Mouse (Mus musculus) retina, adult 2 months (tissue): Measurements from ENCODE around the gene Rabep2.
A peak's percentile ranks its signal among the peaks of the same experiment; 100 is the strongest.
"Not testable (repeated sequence)": the region's sequence is repeated elsewhere in the genome, so short reads cannot be mapped to it uniquely, and the experiment has no call there.

Experiments used
- DNase-seq: peaks from one replicate; pipeline ENCODE4 v3.0.0-alpha.2; 2012; ENCODE audit warnings: low read depth, low spot score

Gene Rabep2

GRCm38 (mm10) chr7:126428631-126429502 is at the start of gene Rabep2:
Gene Rabep2, plus strand, starts transcription at chr7:126428759.
- DNase-seq, result peak; percentile 85

DNA sequence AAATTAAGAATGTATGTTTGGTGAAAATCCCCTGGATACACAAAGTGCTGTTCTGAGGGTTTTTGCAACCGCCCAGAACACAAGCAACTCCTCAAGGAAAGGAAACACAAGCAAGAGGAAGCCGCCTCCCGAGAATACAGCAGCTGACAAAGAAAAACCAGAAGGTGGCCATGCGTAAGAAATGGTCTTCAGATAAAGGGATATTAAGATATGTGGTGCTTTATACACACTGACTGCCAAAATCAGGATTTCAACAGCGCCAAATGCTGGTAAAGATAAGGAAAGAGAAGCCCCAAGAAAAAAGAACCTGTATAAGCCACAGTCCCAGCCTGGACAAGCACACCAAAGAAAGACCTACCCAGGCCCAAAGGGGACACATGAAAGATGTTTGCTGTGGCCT is 45.0 kb upstream of the Rabep2 start:
- no peak for DNase-seq

DNA sequence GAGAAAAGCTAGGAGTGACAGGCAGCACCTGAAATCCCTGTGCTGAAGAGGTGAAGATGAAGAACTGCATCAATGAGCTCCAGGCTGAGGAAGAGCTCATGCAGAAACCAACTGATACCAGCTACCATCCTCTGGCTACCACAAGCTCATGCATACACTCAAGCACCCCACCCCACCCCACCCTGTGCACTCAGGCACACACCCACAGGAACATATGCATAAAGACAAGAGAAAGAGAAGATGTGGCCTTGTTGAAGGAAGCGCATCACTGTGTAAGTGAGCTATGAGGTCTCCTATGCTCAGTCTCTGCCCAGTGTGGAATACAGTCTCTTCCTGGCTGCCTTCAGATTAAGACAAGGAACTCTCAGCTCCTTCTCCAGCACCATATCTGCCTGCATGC is 40.4 kb upstream of the Rabep2 start:
- no peak for DNase-seq

GRCm38 (mm10) chr7:126392086-126392884 is 36.3 kb upstream of the Rabep2 start:
- not testable (repeated sequence) for DNase-seq

GRCm38 (mm10) chr7:126396298-126397119 is 32.0 kb upstream of the Rabep2 start, which contains the start of gene Nfatc2ip:
Gene Nfatc2ip, minus strand, starts transcription at chr7:126396737.
- peak; percentile 99 for DNase-seq

- DNase-seq, result no peak
Measured at GRCm38 (mm10) chr7:126397221-126397620, 31.3 kb upstream of the Rabep2 start.

GRCm38 (mm10) chr7:126397822-126398221 is 30.7 kb upstream of the Rabep2 start:
- no peak for DNase-seq

- peak; percentile 62 for DNase-seq
Measured at GRCm38 (mm10) chr7:126399548-126399947, 29.0 kb upstream of the Rabep2 start.

DNA sequence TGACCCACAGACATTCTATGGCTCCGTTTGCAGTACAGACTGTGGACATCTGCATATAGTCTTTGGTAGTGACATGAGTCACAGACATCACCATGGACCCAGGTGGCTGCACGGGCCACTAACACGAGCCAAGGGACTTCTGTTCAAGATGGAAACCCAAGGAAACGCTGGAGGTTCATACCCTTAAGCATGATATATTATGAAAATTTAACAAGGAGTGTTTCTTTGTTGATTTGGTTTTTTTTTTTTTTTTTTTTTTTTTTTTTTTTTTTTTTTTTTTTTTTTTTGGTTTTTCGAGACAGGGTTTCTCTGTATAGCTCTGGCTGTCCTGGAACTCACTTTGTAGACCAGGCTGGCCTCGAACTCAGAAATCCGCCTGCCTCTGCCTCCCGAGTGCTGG is 26.0 kb upstream of the Rabep2 start:
- DNase-seq, result not testable (repeated sequence)

- no peak for DNase-seq
Measured at GRCm38 (mm10) chr7:126408686-126409085, 19.9 kb upstream of the Rabep2 start.

DNA sequence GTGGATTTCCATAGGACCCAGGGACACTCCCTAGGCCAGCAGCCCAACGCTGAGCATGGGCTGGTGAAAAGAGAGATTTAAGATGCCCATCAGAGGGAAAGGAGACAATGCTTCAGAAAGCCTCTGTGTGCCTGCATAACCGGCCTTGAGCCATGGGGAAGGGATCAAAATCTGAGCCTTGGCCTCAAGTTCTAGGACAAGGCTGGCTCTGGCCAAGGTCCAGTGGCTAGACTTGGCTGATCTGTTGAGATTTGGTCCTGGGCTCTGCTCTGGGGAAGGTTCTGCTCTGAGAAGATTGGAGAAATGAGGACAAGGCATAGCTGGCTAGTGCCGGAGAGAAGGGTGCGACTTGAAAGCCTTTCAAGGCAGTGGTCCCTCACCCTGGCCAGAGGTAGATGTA is 17.5 kb upstream of the Rabep2 start:
- no peak for DNase-seq

DNA sequence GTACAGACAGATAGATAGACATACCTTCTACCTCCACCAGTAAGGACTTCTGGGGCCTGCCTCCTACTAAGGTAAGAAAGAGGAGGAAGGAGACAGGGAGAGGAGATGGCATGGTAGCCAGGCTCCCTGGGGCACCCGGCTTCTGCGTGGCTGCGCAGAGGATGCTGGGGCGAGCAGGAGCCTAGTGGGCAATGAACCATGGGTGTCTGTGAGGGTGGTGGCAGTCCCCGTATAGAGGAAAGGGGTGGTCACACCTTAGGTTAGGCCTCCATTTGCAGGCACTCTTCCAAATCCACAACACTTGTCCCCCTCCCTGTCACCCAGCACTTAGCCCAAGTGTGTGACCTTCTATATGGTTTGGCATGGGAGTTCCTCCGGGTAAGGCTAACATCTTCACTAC is 13.8 kb upstream of the Rabep2 start, which contains the start of gene Cd19:
Cd19 (minus strand) TSS at position 165 of the 400 bp plus-strand sequence.
- no peak for DNase-seq

- no peak for DNase-seq
Measured at GRCm38 (mm10) chr7:126416615-126417014, 11.9 kb upstream of the Rabep2 start.

DNA sequence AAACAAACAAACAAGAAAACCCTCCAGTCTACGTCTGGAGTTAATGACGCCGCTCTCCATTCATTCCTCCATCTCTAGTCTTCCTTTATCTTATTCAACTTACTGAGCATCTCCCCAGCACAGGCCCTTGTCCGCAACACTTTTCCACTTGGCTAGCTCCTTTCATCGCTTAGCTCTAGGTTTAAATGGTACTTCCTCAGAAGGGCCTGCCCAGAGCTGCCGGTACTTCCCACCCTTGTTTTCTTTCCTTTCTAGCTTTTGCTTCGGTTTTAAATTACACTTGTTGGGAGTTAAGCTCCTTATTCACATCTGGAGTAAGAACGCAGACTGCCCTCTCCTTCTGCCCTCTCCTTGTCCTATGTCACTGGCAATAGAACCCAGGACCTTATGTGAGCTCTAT is 11.5 kb upstream of the Rabep2 start:
- DNase-seq, result no peak

DNA sequence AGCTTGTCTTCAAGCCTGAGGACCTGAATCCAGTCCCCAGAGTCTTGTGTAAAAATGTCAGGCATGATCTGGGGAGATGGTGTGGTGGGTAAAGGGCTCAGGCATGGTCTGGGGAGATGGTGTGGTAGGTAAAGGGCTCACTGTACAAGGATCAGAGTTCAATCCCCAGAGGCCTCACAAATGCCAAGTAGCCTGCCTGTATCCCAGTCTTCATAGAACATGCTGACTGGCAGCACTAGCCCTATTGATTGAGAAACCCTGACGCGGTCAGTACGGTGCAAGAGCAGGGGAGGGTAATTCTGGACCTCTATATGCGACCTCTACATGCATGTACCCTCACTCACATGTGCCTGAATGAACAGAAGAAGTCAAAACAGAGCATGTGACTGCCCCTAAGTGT is 11.0 kb upstream of the Rabep2 start:
- DNase-seq, result no peak

DNA sequence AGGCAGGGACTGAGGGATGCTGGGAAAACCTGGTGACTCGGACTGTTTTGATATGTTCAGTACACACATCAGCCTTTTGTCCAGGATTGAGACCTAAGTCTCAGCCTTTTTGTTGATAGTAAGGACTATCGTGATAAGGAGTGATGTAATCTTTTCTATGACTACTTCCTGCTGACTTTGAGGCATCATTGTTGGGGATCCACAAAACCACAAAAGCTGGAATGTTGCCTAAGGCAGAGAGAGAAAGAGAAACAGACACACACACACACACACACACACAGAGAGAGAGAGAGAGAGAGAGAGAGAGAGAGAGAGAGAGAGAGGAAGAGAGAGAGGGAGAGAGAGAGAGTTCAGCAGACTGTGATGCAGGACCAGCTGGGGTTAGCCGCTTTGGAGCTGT is 10.1 kb upstream of the Rabep2 start:
- no peak for DNase-seq

- DNase-seq, result no peak
Measured at GRCm38 (mm10) chr7:126421756-126422155, 6.8 kb upstream of the Rabep2 start.

DNA sequence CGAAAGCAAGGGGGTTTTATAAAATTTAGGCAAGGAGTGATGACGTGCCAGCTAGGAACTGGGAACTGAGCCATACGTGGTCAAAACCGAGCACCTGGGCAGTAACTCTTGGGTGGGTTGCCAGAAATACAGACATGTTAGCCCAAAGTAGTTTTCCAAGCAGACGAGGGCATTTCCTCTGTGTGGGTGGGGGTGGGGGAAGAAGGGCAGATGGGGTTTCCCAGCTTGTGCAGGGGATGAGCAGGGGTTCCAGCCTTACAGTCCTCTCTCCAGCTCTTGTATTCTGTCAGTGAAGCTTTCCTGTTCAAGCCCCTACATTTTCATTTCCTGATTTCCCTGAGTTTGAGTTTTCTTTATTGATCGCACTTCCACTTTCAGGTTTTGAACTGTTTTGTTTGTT is 4.4 kb upstream of the Rabep2 start:
- no peak for DNase-seq

DNA sequence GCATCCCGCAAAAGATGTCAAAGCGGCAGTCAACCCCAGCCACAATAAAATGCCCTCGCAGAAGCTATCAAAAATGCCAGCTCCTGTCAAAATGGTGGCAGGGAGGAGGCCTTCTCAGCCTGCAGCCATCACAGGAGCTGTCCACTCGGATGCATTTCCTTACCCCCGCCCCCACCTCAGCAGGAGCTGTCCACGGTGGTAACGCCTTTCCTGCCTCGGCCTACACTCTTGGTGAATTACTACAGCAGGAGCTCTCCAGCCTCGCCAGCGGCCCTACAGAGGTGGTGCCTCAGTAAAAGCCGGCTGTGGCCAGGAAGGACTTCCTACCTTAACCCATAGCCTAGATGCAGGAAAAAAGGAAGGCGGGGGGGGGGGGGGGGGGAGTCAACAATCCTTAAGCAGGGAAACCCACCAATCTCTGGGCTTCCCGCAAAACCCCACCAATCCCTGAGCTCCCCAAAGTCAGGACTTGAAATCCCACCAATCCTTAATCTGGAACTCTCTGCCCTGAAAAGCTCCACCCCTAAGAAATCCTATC is 1.2 kb upstream of the Rabep2 start:
- peak; percentile 26 for DNase-seq

DNA sequence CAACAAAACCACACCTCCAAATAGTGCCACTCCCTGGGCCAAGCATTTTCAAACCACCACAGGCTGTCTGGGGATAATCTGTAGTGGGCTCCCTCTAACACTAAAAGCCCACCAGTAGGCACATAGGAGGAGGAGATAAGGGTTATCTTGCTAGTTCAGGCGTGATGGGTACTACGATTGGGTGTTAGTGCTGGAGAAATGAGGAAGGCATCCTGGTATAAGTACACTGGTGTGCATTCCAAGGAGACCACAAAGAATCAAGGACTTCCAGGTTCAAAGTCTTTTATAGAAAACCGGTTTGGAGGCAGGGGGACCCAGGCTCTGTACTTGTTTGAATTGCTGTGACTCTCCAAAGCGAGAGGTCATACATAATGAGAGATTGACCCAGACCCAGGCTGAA is 405 bp upstream of the Rabep2 start:
- DNase-seq, result no peak

DNA sequence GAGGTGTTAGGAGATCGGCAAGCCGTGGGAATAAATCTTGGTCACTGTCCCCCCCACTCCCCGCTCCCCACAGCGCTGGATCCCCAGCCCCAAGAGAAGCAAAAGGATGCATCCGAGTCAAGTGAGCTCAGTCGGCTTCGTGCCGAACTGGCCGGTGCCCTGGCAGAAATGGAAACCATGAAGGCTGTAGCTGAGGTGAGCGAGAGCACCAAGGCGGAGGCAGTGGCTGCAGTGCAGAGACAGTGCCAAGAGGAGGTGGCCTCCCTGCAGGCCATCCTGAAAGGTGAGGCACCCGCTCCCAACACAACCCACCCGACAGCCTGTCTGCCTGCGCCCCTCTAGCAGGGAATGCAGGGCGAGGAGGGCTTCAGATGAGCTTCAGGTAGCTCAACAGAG is 942 bp downstream of the Rabep2 start:
- no peak for DNase-seq
